Mouse (Mus musculus): ENCODE data around the gene Timp1. TPM values are rescaled to one million over a fixed set of nuclear protein-coding genes. Genes with fewer than 3 reads are reported as not detected.

Gene Timp1
- polyA plus RNA-seq (2012; fragmentation: generic; extraction: Trizol), result 100 to 1,000 TPM; 144 to 781 TPM

GRCm38 (mm10) chrX:20869962-20870513, at the start of gene Timp1:
Timp1 (plus strand) TSS chrX:20870166.

GRCm38 (mm10) chrX:20920844-20921364, 50.9 kb downstream of the Timp1 start, which contains the start of gene Syn1:
Syn1 (minus strand) TSS chrX:20921004.

Other genes starting within 250 kb of the Timp1 start
- gene Uba1, start 211.8 kb upstream of the Timp1 start, polyA plus RNA-seq (2012; fragmentation: generic; extraction: Trizol), result 100 to 1,000 TPM; 309 to 428 TPM
- 100 to 1,000 TPM in 1 of 2 experiments, 10 to 100 TPM in 1; 82.0 to 124 TPM for gene Cdk16, start 182.2 kb upstream of the Timp1 start, polyA plus RNA-seq (2012; fragmentation: generic; extraction: Trizol)
- 10 to 100 TPM in 1 of 2 experiments, 1 to 10 TPM in 1; 2.1 to 15.4 TPM for gene Usp11, start 166.3 kb upstream of the Timp1 start, polyA plus RNA-seq (2012; fragmentation: generic; extraction: Trizol)
- 10 to 100 TPM; 31.8 to 57.9 TPM for gene Araf, start 72.4 kb upstream of the Timp1 start, polyA plus RNA-seq (2012; fragmentation: generic; extraction: Trizol)
- under 1 TPM; 0.41 to 0.49 TPM for gene Syn1, start 50.8 kb downstream of the Timp1 start, polyA plus RNA-seq (2012; fragmentation: generic; extraction: Trizol)
- 1 to 10 TPM in 1 of 2 experiments, under 1 TPM in 1; 0.35 to 4.6 TPM for gene Cfp, start 61.4 kb downstream of the Timp1 start, polyA plus RNA-seq (2012; fragmentation: generic; extraction: Trizol)
- 10 to 100 TPM in 1 of 2 experiments, 1 to 10 TPM in 1; 8.4 to 17.1 TPM for gene Elk1, start 80.4 kb downstream of the Timp1 start, polyA plus RNA-seq (2012; fragmentation: generic; extraction: Trizol)
- 10 to 100 TPM; 35.9 to 57.6 TPM for gene Uxt, start 91.9 kb downstream of the Timp1 start, polyA plus RNA-seq (2012; fragmentation: generic; extraction: Trizol)
- gene Zfp182, start 192.2 kb downstream of the Timp1 start, polyA plus RNA-seq (2012; fragmentation: generic; extraction: Trizol), result under 1 TPM; 0.05 to 0.93 TPM
- gene Spaca5, start 198.2 kb downstream of the Timp1 start, polyA plus RNA-seq (2012; fragmentation: generic; extraction: Trizol), result not detected
- gene Zfp300, start 219.4 kb downstream of the Timp1 start, polyA plus RNA-seq (2012; fragmentation: generic; extraction: Trizol), result under 1 TPM; 0.02 to 0.20 TPM
- gene Ssxa1, start 245.7 kb downstream of the Timp1 start, polyA plus RNA-seq (2012; fragmentation: generic; extraction: Trizol), result not detected